Mouse (Mus musculus): ENCODE results near the gene Tlcd1. TPM values are rescaled to one million over a fixed set of nuclear protein-coding genes. Genes with fewer than 3 reads are reported as not detected.
"Not testable (repeated sequence)": the region's sequence is repeated elsewhere in the genome, so short reads cannot be mapped to it uniquely, and the experiment has no call there.

Gene Tlcd1
- 24.4 and 25.2 TPM in 2 replicates for total RNA-seq (2014; fragmentation: Nextera tagmentation)
- total RNA-seq (2017): 13.3 and 19.6 TPM in 2 replicates

DNA sequence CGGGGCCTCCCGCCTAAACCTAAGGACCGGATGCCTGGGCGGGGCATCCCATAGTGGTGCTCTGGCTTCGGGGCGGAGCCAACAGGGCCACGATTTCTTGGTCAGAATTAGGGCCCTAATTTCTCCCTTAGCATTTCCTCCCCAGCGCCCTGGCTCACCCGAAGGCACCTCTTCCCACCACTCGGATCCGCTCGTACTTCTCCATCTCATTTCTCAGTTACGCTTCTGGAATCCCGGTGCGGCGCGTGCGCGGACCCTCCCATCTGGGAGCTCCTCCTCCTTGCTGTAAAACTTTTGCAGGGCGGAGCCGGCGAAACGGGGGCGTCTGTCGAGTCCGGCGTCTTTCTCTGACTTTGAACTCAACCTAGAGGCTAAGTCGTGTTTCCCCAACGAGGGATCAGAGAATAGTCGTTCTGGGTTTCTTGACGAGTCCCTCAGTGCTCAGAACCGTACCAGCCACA lies at the start of gene Tlcd1, which contains the start of gene Nek8:
Gene Tlcd1, plus strand, starts transcription at position 310 of the 461 bp plus-strand sequence.
Gene Nek8, minus strand, starts transcription at position 274 of the 461 bp plus-strand sequence.
- ATAC-seq (replicated peaks; ENCODE audit: low FRiP score, low TSS enrichment, poor library complexity, severe bottlenecking): peak; percentile 33

DNA sequence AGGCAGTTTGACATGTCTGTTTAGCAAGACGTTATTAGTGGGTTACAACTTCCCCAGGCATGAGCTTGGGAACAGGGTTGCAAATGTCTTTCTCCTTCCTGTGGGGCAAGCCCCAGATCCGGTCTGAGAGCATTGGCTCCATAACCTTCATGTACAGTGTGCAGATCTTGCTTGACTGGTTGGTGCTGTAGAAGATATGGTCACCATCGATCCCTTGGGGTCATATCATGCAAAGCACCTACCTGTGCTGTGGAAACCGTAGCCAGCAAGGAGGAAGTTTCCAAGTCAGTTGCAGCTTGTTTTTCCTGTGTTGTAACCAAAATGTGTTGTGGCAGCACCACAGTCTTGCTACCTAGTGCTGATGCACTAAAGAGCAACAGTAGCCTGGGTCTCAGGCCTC lies 49.8 kb upstream of the Tlcd1 start:
- no peak for ATAC-seq (replicated peaks; ENCODE audit: low FRiP score, low TSS enrichment, poor library complexity, severe bottlenecking)

DNA sequence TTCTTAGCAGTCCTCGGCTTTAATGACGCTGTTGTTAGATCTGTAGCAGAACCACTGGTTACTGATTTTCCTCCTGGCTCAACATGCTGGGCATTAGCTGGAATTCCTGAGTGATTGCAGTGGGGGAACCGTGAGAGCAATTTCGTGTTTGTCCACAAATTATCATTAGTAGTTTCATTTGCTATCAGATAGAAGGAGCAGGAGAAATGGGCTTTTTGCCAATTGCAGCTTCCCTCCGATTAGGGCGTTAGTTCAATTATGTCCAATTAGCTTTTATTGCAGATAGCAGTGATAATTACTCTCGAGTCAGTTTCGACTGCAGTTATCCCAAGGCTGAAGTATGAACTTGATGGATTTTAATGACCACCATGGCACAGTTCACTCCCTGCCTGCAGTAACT lies 47.1 kb upstream of the Tlcd1 start:
- ATAC-seq (replicated peaks; ENCODE audit: low FRiP score, low TSS enrichment, poor library complexity, severe bottlenecking): no peak

DNA sequence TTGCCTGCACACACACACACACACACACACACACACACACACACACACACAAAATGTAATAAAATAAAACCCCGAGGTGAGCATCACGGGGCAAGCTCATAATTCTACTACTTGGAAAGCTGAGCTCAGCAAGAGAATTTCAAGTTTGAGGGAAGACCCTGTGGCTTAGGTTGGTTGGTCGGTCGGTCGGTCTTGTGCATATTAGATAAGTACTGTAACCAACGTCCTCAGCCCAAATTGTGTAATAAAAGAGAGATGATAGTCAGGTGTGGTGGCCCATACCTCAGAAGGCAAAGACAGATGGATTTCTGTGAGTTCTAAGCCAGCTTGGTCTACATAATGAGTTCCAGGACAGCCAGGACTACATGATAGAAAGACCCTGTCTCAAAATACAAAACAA lies 42.6 kb upstream of the Tlcd1 start:
- ATAC-seq (replicated peaks; ENCODE audit: low FRiP score, low TSS enrichment, poor library complexity, severe bottlenecking): 0 out of 2 replicates have a peak, but pooled peaks have one; percentile 36

DNA sequence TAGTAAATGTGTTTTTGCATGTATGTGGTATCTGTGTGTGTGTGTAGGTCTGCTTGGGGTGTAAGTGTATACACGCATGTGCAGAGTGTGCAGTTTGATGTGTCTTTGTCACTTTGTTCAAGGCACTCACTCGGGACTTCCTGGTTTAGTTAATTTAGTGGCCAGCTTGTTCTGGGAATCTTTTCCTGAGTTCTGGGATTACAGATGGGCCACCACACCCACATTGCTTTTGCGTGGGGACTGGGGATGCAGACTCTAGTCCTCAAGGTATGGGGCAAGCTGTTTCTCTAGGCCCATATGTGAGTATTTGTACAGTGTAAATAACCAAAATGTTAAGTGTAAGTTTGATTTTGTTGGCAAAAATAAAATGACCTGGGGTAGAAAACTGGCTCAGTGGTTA lies 42.2 kb upstream of the Tlcd1 start:
- no peak for ATAC-seq (replicated peaks; ENCODE audit: low FRiP score, low TSS enrichment, poor library complexity, severe bottlenecking)

DNA sequence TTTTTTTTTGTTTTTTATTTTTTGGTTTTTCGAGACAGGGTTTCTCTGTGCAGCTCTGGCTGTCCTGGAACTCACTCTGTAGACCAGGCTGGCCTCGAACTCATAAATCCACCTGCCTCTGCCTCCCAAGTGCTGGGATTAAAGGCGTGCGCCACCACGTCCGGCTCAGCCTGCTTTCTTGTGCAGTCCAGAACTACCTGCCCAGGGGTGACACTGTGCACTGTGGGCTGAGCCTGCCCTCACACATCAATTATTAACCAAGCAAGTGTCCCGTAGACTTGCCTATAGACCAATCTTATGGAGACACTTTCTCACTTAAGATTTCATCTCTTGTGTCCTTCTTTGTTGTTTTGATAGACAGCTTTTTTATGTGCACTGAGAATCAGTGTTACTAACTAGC lies 41.2 kb upstream of the Tlcd1 start:
- not testable (repeated sequence) for ATAC-seq (replicated peaks; ENCODE audit: low FRiP score, low TSS enrichment, poor library complexity, severe bottlenecking)

DNA sequence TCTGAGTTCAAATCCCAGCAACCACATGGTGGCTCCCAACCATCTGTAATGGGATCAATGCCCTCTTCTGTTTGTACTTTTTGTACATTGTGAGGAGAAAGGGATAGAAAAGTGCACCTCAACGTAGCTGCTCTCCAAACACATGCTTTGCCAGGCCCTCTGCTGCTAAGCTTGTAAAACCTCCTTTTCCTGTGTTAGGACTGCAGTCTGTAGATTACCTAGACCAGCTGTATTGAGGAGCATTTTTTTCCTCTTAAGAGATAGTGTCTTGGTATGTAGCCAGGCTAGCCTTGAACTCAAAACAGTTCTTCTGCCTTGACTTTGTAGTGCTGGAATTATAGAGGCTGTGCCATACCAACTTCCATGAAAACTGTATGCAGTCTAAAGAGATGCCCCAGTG lies 40.4 kb upstream of the Tlcd1 start:
- ATAC-seq (replicated peaks; ENCODE audit: low FRiP score, low TSS enrichment, poor library complexity, severe bottlenecking): peak; percentile 63

DNA sequence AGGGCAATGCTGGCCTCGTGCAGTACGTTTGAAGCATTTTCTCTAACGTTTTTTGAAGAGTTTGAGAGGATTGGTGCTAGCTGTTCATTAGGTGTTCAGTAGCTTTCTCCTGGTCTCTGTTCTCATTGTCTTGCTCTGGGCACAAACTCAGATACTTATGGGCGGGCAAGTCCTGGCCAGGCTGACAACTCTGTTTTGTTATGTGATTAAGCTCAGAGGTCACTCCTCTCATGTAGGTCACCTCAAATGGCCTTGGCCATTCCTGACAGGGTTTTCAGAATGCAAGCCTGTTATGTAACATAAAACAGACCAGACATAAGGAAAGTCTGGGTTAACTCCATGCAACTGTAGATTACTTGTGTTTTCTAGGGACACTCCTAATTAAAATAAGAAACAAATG lies 38.9 kb upstream of the Tlcd1 start:
- no peak for ATAC-seq (replicated peaks; ENCODE audit: low FRiP score, low TSS enrichment, poor library complexity, severe bottlenecking)

DNA sequence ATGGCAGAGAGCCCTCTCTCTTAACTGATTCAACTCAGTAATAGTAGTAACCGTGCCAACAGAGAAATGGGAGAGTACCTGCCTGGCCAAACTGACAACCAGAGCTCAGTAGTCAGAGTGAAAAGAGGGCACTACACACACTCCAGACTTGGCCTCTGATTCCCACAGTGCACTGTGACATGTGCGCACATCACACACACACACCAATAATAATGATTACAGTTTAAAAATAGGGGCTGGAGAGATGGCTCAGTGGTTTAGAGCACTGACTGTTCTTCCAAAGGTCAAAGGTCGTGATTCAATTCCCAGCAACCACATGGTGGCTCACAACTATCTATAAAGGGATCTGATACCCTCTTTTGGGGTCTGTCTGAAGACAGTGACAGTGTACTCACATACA lies 38.5 kb upstream of the Tlcd1 start:
- ATAC-seq (replicated peaks; ENCODE audit: low FRiP score, low TSS enrichment, poor library complexity, severe bottlenecking): no peak

DNA sequence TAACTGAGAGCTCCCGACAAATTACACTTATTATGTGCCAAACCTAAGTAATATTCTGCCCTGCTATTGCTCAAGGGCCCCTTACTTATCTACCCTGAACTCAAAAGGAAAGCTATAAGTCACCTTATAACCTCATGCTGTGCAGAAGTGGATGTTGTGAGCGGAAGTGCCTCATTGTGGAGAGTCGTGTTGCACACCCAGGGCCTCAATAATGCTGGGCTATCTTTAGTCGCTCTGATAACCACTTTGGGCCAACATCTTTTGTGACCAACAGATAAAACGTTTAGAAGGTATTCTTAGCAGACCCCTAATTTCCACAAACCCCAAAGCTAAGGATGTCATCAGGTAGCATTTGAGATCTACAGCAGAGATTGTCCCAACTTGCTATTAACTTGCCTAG lies 35.8 kb upstream of the Tlcd1 start:
- no peak for ATAC-seq (replicated peaks; ENCODE audit: low FRiP score, low TSS enrichment, poor library complexity, severe bottlenecking)

DNA sequence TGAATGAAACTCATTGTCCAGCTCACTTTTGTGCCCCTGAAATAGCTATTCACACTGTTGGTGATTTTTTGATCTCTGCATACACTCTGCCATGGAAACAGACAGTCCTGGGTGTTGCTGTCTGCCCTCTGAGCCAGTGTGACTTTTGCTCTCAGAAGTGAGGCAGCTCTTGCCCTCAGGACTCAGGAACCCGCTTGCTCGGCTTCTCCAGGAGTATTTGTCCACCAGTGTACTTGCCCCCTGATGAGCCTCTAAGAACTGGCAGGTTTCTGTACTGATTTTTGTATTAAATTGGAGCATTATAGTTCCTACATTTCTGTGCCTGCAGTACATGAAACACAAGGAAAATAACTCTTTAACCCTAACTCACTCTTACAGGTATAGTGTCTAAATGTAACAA lies 33.0 kb upstream of the Tlcd1 start:
- no peak for ATAC-seq (replicated peaks; ENCODE audit: low FRiP score, low TSS enrichment, poor library complexity, severe bottlenecking)

DNA sequence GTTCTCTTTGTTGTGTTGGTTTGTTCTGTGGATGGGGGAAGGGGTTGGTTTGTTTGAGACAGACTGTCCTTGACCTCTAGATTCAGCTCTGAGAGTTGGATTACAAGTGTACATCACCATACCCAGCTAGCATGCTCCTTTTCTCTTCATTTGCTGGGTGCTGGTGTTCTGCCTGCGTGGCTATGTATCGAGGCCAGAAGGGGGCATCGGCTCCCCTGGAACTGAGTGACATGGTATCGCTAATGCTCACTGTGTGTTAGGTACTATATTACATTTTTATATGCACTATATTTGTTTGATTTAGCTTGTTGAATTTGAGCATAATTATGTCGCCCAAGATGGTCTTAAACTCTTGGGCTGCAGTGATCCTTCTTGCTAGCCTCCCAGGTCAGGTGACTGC lies 30.3 kb upstream of the Tlcd1 start:
- no peak for ATAC-seq (replicated peaks; ENCODE audit: low FRiP score, low TSS enrichment, poor library complexity, severe bottlenecking)

DNA sequence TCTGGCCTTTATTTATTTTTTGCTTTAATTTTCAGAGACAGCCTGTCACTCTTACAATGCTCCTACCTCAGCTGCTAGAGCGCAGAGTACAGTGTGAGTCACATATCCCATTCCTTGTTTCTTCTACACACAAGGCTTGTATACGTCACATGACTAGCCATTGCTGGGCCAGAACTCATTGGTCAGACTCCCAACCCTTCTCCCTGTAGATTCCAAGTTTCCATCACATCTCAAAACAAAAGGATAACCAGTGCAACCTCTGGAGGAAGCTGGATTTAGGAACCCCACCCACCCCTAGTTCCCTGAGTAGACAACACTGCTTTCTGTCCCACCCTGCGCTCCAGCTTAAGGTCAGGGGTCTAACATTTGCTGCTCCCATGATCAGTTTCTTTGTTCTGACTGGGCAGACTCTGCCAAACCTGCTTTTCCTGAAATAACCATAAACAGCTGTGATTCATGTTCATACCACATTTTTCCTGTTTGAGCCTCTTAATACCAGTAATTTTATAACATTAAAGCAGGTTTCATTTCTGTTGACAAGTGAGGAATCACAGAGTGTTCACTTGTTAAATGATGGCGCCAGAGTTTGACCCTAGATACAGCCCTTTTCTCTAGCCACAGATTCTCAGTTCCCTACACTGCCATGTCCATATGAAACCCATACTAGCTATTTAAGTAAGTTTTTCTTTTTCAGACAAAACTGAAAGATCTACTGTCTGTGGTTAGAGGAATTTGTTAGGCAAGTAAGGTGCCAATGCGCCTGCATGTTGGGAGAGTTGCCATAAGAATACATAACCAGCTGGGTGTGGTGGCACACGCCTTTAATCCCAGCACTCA lies 29.6 kb upstream of the Tlcd1 start:
- ATAC-seq (replicated peaks; ENCODE audit: low FRiP score, low TSS enrichment, poor library complexity, severe bottlenecking): no peak

DNA sequence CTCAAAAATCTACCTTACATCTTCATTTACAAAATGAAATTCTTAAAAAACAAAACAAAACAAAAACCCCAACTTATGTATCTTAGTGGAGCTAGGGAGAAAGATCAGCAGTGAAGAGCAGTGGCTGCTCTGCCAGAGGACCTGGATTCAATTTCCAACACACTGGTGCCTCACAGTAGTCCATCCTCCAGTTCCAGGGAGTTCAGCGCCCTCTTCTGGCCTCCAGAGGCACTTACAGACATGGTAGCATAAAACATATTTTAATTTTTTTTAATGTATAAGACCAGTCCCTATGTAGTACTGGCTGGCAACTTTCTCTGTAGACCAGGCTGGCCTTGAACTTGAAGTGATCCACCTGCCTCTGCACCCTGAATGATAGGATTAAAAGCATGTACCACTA lies 25.4 kb upstream of the Tlcd1 start:
- peak; percentile 55; the same call in 1 of the 2 replicates for ATAC-seq (replicated peaks; ENCODE audit: low FRiP score, low TSS enrichment, poor library complexity, severe bottlenecking)

DNA sequence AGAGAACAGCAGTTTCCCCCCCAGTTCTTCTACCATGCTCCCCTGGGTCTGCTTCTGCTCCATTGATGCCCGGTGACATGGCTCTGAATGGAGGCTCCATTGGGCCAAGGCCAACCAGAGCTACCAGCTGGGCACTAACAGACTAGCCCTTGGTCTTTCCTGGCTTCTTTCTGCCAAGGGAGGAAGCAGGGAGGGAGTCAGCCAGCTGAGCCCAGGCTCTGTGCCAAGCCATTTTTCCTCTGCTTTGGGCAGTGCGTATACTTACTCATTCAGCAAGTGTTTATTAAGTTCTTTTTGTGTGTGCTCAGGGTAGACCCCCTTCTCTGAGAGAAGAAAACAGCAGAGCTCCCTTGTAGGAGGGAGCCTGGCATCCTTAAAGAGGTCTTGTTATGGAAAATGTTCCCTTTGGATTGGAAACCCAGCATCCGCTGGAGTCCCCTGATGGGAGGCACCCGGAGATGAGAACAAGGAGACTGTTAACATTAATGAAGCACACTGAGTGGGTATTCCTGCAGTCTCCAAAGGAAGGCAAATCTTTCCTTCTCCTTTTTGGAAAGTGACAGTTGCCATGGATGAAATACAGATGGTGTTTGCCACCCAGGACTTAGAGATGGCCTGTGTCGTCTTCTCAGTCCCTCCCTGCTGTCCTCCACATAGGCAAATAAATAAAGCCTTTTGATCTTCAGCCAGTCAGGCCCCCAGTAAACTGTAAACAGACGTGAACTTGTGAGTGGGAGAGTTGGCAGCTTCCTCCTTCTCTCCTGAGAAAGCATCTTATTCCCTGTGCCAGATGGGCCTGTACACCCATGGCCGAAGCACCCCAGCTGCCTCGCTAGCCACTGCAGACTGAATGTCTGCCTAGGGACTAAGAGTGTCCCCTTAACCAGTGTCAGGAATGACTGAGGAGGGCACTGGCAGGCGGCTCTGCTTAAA lies 23.9 kb upstream of the Tlcd1 start:
- no peak for ATAC-seq (replicated peaks; ENCODE audit: low FRiP score, low TSS enrichment, poor library complexity, severe bottlenecking)

DNA sequence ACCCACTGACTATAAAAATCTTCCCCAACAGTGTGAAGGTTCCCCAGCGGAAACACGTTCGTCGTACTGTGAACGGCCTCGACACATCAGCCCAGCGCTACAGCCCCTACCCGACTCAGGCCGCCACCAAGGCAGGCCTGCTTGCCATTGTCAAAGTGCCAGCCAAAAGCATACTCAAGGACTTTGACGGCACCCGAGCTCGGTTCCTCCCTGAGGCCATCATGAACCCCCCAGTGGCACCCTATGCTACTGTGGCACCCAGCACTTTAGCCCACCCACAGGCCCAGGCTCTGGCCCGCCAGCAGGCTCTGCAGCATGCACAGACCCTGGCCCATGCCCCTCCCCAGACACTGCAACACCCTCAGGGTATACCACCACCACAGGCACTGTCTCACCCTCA lies 22.7 kb upstream of the Tlcd1 start:
- ATAC-seq (replicated peaks; ENCODE audit: low FRiP score, low TSS enrichment, poor library complexity, severe bottlenecking): no peak

DNA sequence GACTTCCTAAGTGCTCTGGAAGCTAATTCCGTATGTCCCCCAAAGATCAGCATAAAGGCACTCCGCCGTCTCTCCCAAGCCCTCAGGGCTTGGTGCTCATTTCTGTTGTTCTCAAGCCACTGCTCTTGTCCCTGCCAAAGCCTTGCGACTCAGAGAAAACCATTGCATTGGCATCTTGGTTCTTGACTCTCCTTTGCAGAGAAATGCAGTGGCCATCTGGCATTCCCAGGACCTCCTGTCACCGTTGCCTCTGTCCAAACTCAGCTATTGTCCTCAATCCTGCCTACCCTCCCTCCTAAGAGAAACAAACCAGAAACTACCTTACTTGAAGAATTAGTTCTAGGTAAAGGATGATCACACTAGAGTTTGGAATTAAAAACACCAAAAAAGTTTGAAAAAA lies 20.8 kb upstream of the Tlcd1 start:
- no peak for ATAC-seq (replicated peaks; ENCODE audit: low FRiP score, low TSS enrichment, poor library complexity, severe bottlenecking)

DNA sequence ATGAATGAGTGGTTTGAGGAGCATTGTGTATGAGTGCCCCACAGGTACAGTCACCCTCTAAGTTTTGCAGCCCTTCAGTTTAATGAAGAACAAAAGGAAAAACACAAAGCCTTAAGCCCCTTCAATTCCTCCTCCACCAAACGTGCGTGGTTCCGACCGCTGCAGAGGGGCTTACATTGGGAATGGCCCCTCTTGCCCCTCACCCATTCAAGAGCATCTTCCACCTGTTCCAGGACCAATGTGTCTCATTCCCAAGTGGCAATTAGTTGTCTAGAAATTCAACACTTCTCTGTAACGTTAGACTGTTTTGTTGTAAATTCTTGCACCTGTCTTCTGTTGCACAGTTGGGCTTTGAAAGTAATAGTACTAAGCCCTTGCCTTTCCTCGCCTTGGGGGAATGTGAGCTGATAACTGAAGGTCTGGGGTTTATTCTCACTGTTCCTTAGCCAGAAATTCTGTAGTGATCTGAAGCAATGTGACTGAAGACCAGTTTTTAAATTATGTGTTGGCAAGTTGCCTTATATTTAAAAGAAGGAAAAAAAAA lies 20.3 kb upstream of the Tlcd1 start:
- no peak for ATAC-seq (replicated peaks; ENCODE audit: low FRiP score, low TSS enrichment, poor library complexity, severe bottlenecking)

DNA sequence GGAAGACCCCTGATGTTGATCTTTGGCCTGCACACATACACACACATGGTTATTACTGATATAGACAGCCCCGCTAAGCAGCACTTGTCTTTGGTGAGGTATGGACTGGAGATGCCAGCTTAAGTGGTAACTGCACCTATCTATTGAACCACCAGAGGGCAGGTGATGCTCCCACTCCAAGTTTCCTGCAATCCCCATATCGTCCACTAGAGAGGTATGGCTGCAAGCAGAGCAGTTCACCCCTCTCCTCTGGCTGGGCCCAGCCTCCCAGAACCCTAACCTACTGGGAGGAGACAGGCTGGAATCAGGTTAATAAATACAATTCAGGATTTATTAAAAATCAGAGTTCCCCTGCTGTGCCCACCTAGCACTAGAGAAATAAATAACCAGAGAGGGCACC lies 17.4 kb upstream of the Tlcd1 start:
- ATAC-seq (replicated peaks; ENCODE audit: low FRiP score, low TSS enrichment, poor library complexity, severe bottlenecking): peak; percentile 83

DNA sequence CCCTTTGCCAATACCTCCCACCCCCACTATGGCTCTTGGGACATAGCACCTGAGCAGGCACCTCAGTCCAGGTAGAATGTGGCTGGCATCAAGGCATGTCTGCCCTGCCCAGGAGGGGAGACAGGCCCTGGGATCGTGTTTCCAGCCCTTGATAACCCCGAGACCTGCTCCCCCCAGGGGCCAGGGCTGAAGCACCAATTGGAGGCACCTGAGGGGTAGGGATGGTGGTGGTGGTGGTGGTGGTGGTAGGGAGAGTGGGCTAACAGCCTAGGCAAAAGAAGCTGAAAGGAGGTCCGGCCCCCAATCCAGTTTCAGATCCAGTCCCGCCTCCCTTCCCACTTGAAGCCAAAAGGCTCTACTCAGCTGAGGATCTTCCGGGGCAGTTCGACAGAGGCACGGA lies 17.0 kb upstream of the Tlcd1 start:
- ATAC-seq (replicated peaks; ENCODE audit: low FRiP score, low TSS enrichment, poor library complexity, severe bottlenecking): no peak
